Mouse (Mus musculus) midbrain, embryonic 14.5 days (tissue): ENCODE results near the gene Ncbp3. TPM values are rescaled to one million over a fixed set of nuclear protein-coding genes. Genes with fewer than 3 reads are reported as not detected.

Experiments used
- ATAC-seq: fragments of 200-750 bp; cut with Nextera tagmentation; 2 replicates; pipeline ENCODE4 v1.8.0; 2017; ENCODE audit warnings: moderate number of reproducible peaks, moderate library complexity; ENCODE audit not compliant: low FRiP score, low TSS enrichment
- DNase-seq: peaks from one replicate; pipeline ENCODE4 v3.0.0-alpha.2; 2015
- H3K27ac ChIP-seq: fragments of 300-500 bp; sonication (generic); replicated peaks from 2 replicates; pipeline ENCODE4 v1.5.1; 2014; ENCODE audit warnings: mild to moderate bottlenecking, low read depth, low read length, moderate library complexity
- H3K27me3 ChIP-seq: fragments of 300-500 bp; sonication (generic); 2 replicates; pipeline ENCODE4 v1.6.1; 2014; ENCODE audit warnings: low read length, control low read depth, mixed read lengths; ENCODE audit not compliant: control insufficient read depth, insufficient read depth
- H3K36me3 ChIP-seq: fragments of 300-500 bp; sonication (generic); 2 replicates; pipeline ENCODE4 v1.6.1; 2014; ENCODE audit warnings: low read length, control low read depth; ENCODE audit not compliant: control insufficient read depth, insufficient read depth
- H3K4me1 ChIP-seq: fragments of 300-500 bp; sonication (generic); 2 replicates; pipeline ENCODE4 v1.6.1; 2014; ENCODE audit warnings: mild to moderate bottlenecking, antibody characterized with exemption, low read length, control low read depth; ENCODE audit not compliant: control insufficient read depth, insufficient read depth
- H3K4me2 ChIP-seq: fragments of 300-500 bp; sonication (generic); 2 replicates; pipeline ENCODE4 v1.6.1; 2014; ENCODE audit warnings: mild to moderate bottlenecking, low read length, moderate library complexity
- H3K4me3 ChIP-seq: fragments of 300-500 bp; sonication (generic); replicated peaks from 2 replicates; pipeline ENCODE4 v1.5.1; 2014; ENCODE audit warnings: low read depth, low read length
- H3K9ac ChIP-seq: fragments of 300-500 bp; sonication (generic); replicated peaks from 2 replicates; pipeline ENCODE4 v1.6.1; 2014; ENCODE audit warnings: mild to moderate bottlenecking, low read length, moderate library complexity
- H3K9me3 ChIP-seq: fragments of 300-500 bp; sonication (generic); 2 replicates; pipeline ENCODE4 v1.6.1; 2016; ENCODE audit warnings: low read length, control low read depth, mixed read lengths; ENCODE audit not compliant: control insufficient read depth
- WGBS: fragments of 180-500 bp; shearing (Covaris S2); extraction: QIAGEN DNeasy Blood & Tissue Kit; methylation state at CpG from one replicate; pipeline ENCODE4 v1.1.7; 2014; 5-methylcytosine and 5-hydroxymethylcytosine counted together
- polyA plus RNA-seq: library from polyadenylated mRNA; unstranded; fragments of >200 nt; fragmentation: Nextera tagmentation; extraction: Ambion mirVana; gene quantifications from 2 replicates; pipeline ENCODE4 v1.2.1, GENCODE M21; 2014

Gene Ncbp3
- polyA plus RNA-seq, 1 experiment from 2014 or later = 10.2 TPM

DNA sequence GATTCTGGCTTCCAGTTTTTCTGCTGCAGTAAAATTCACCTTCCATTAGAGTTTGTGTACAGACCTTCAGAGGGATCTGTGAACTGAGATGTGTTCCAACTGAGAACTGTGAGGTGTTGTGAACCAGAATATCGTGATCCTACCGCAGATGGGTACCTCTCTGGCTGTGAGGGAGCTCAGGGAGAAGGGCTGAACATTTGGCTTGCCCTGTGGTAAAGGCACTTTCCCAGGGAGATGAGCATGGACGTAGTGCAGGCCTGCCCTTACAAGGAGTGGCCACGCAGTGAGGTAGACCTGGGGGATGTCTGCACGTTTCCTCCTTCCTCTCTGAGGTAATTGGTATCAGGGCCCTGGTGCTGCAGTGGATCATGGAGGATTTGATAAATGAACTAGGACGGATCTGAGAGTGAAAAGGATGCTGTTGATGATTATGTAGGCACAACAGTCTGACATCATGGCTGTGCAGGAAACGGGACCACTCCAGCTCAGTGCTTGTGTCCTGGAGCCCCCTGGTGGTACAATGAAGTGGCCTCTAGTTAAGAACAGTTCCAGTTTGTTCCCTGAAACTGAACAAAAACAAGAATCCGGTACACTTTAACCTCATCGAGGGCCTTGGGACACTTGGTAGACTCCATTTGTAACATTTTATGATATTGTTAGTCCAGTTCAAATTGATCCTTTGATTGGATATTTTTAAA is 8.3 kb upstream of the Ncbp3 start:
- H3K9me3 ChIP-seq = no peaks in the 10 kb centered on the region
- no peak overlapping the region for H3K4me2 ChIP-seq
- H3K4me3 ChIP-seq = no peak overlapping the region
- no peak; the same call in 1 of the 2 replicates for ATAC-seq
- no peaks in the 10 kb centered on the region for H3K4me1 ChIP-seq
- H3K36me3 ChIP-seq = peaks cover 23% of the 10 kb centered on the region
- H3K27ac ChIP-seq = no peak overlapping the region
- DNase-seq = peak; percentile 87
- no peak overlapping the region for H3K9ac ChIP-seq
- WGBS = 60% methylated on average over 9 of the region's 9 CpGs
- no peaks in the 10 kb centered on the region for H3K27me3 ChIP-seq

DNA sequence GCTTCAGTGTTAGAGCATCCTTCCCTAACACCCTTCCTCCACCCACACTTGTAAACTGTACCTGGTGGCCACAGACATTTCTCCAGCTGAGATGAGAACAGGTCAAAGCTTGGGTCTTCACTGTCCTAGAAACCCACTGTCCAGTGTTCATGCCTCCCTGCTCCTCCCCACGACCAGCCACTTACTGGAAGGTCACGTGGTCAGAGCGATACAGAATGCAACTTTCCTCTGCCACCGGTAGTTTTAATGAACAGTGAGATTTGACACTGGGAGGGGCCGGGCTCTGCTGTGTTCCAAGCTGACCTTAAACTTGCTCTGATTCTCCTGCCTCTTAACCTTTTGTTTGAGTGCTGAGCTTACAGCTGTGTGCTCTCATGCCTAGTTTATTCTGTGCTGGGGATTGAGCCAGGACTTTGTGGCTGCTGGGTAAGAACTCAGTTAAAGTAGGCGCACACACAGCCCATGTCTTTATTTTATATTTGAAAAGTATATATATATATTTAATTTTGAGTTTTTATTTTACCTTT is 3.3 kb upstream of the Ncbp3 start:
- no peak overlapping the region for H3K9ac ChIP-seq
- peaks cover 6% of the 10 kb centered on the region for H3K4me1 ChIP-seq
- ATAC-seq (no peak), DNase-seq (no peak)
- WGBS = 71% methylated on average over 6 of the region's 6 CpGs
- 0 out of 2 replicates have a peak, but pooled peaks cover 3% of the 10 kb centered on the region for H3K36me3 ChIP-seq
- H3K27ac ChIP-seq = no peak overlapping the region
- no peak overlapping the region for H3K4me2 ChIP-seq
- H3K9me3 ChIP-seq = no peaks in the 10 kb centered on the region
- H3K27me3 ChIP-seq = no peaks in the 10 kb centered on the region
- H3K4me3 ChIP-seq = no peak overlapping the region

DNA sequence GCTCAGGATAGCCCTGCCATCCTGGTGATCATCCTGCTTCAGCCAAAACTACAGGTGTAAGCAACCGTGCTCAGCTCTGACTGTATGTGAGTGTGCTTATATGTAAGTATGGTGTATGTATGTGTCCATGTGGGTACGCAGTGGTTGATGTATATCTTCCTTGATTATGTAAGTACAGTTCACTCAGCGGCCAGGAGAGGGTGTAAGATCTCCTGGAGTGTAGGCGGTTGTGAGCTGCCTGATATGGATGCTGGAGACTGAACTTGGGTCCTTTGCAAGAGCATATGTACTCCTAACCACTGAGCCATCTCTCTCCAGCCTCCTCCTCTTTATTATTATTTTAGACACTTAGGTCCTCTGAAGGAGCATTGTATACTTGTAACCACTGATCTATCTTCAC is 2.8 kb upstream of the Ncbp3 start:
- Histone ChIP-seq H3K4me3 (no peak overlapping the region), H3K9ac (no peak overlapping the region), H3K9me3 (no peaks in the 10 kb centered on the region), H3K36me3 (0 out of 2 replicates have a peak, but pooled peaks cover 3% of the 10 kb centered on the region), H3K4me1 (peaks cover 6% of the 10 kb centered on the region), H3K4me2 (no peak overlapping the region), H3K27ac (no peak overlapping the region), H3K27me3 (no peaks in the 10 kb centered on the region)
- 65% methylated on average over 4 of the region's 4 CpGs for WGBS
- DNase-seq (no peak), ATAC-seq (no peak)

DNA sequence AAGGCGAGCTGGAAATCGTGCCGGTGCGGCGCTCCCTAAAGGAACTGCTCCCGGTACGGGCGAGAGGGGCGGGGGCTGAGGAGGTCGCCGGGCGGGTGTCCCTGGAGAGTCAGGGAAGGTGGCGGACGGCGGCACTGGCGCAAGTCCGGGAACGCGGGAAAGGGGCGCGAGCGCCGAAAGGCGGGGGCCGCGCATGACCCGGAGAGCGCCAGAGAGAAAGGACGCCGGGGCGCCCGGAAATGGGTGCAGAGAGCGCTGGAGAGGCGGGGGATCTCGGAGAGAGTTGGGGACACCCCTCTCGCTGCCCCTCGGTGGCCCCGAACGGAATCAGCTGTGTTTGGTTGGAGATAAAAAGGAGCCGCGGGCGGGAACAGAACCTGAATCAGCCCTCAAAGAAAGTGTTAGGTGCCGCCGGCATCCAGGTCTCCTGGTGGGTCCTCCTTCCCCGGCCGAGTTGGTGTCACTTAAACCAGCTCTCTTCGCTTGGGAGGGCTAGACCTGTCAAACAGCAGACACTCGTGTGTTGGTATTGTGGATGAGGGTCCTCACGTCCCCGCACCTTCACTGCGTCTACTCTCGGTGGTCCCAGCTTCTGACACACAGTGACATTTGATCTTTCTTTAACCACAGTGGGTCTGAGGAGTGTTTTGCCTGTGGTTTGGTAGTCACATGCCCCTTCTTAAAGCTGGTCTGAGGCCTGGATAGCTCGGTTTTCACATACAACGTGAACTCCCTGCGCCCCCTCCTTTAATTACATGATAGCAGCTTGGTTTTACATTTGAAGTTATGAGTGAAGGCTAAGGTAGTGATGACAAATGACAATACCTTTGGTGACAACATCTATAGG is 670 bp downstream of the Ncbp3 start:
- 1% methylated on average over 55 of the region's 55 CpGs for WGBS
- H3K4me1 ChIP-seq = peaks cover 6% of the 10 kb centered on the region
- no peaks in the 10 kb centered on the region for H3K27me3 ChIP-seq
- ATAC-seq (peak; percentile 73), DNase-seq (no peak)
- H3K9ac ChIP-seq = peak overlapping the region; percentile 90
- H3K9me3 ChIP-seq = no peaks in the 10 kb centered on the region
- H3K4me3 ChIP-seq = peak overlapping the region; percentile 89
- peak overlapping the region; percentile 92 for H3K27ac ChIP-seq
- peak overlapping the region; percentile 77 for H3K4me2 ChIP-seq
- H3K36me3 ChIP-seq = peaks cover 29% of the 10 kb centered on the region

DNA sequence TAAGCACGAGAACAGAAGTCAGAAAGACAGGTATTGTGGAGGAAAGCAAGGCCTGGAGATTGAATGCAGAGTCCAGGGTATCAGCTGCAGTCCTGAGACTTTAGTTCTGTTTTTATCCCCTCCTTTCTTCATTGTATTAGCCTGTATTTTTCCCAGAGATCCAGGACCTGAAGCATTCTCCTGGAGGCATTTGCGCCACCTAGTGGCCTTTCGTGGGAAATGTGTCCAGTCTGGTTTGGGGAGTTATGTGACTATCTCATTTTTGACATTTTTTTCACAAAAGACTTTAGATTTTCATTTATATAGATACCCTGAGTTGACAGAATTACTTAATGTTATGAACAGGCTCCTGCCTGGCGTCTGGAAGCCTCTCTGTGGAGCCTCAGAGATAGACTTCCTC is 1.8 kb downstream of the Ncbp3 start:
- Histone ChIP-seq H3K4me2 (peak overlapping the region; percentile 77), H3K27me3 (no peaks in the 10 kb centered on the region), H3K4me1 (peaks cover 6% of the 10 kb centered on the region), H3K9me3 (no peaks in the 10 kb centered on the region), H3K27ac (no peak overlapping the region; the same call in 1 of the 2 replicates), H3K9ac (peak overlapping the region; percentile 23; the same call in 1 of the 2 replicates), H3K4me3 (peak overlapping the region; percentile 89), H3K36me3 (peaks cover 40% of the 10 kb centered on the region)
- peak; percentile 94 for DNase-seq
- WGBS = 3% methylated on average over 4 of the region's 4 CpGs
- no peak for ATAC-seq

DNA sequence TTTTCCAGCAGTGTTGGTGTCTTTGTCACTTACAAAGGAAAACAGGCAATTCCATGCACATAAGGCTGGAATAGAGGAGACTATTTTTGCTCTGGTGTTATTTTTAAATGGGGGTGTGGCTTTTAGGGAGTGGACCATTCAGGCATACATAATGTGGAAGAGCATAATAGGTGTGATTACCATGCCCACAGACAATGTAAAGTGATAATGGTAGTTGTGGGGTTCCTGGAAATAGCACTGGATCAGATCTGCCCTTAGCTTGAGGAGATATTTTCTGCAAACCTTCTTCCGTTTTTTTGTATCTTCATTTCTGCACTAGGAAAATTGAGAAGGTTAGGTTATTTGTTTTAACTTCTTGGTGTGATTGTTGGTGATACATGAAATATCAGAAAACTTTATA is 5.2 kb downstream of the Ncbp3 start:
- peaks cover 6% of the 10 kb centered on the region for H3K4me1 ChIP-seq
- no peak overlapping the region for H3K9ac ChIP-seq
- 95% methylated on average over 1 of the region's 1 CpGs for WGBS
- H3K4me3 ChIP-seq = no peak overlapping the region
- no peak for ATAC-seq
- H3K36me3 ChIP-seq = peaks cover 72% of the 10 kb centered on the region
- H3K9me3 ChIP-seq = no peaks in the 10 kb centered on the region
- no peak overlapping the region for H3K27ac ChIP-seq
- H3K27me3 ChIP-seq = no peaks in the 10 kb centered on the region
- H3K4me2 ChIP-seq = no peak overlapping the region
- DNase-seq = no peak

DNA sequence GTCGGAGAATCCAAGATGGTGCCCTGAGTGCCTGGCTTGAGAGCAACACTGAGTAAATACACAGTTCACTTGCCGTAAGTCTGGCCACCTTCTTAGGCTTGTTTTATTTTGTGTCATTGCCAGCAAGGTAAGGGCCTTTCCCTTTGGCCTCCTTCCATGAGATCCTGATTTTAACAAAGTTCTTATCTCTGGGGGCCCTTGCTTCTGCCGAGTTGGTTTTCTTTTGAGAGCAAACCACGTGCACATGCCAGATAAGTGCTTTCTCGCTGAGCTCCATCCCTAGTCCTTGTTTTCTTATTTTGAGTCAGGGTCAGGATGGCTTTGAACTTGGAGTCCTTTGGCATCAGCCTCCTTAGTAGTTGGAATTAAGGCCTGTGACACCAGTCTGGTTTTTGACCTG is 10.1 kb downstream of the Ncbp3 start:
- H3K9ac ChIP-seq = no peak overlapping the region
- WGBS = 93% methylated on average over 5 of the region's 5 CpGs
- H3K4me2 ChIP-seq = no peak overlapping the region
- peaks cover 66% of the 10 kb centered on the region for H3K36me3 ChIP-seq
- H3K27me3 ChIP-seq = no peaks in the 10 kb centered on the region
- no peak overlapping the region for H3K27ac ChIP-seq
- no peak overlapping the region for H3K4me3 ChIP-seq
- ATAC-seq = no peak
- no peaks in the 10 kb centered on the region for H3K4me1 ChIP-seq
- H3K9me3 ChIP-seq = no peaks in the 10 kb centered on the region
- DNase-seq = no peak

DNA sequence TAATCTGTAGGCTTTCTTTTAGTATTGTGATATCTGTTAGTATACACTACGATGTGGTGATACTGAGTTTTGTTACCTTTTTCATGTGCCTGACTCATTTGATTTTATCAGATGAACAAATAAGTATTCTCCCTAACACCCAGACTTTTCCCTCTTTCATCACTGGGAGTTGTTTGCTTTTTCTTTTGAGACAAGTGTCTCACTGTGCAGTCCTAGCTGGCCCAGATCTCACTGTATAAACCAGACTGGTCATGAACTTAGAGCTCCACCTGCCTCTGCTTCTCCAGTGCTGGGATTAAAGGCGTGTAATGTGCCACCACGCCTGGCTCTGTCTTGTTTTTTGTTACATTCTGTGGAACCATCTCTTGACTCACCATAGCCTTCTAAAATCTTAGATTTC is 12.0 kb downstream of the Ncbp3 start:
- Histone ChIP-seq H3K4me2 (no peak overlapping the region), H3K27ac (no peak overlapping the region), H3K36me3 (peaks cover 55% of the 10 kb centered on the region), H3K9me3 (no peaks in the 10 kb centered on the region), H3K27me3 (no peaks in the 10 kb centered on the region), H3K4me1 (no peaks in the 10 kb centered on the region), H3K4me3 (no peak overlapping the region), H3K9ac (no peak overlapping the region)
- no peak for ATAC-seq
- 96% methylated on average over 3 of the region's 3 CpGs for WGBS
- DNase-seq = no peak
